Mouse (Mus musculus): ENCODE results near the gene 1700015F17Rik.

1700015F17Rik gene

GRCm38 (mm10) chr5:5423723-5424171 is 55.2 kb downstream of the 1700015F17Rik start:
- DNase-seq (ENCODE audit: low spot score), result no peak

DNA sequence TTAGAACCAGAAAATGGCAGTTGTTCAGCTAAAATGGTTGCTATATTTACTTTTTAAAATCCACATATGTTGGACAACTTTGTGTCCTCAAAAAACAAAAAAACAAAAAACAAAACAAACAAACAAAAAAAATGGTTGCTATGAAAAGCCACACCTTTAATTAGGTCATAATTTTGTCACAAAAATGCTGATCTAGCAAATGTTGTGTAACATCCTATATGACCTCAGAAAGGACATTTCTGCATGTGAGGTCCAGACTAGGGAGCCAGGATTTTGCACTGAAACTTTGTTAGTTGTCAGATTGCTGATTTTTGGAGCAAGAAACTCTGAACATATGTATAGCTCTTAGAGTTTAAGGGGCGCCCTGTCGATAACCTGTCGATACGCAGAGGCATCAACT is 55.9 kb downstream of the 1700015F17Rik start:
- DNase-seq (ENCODE audit: low spot score), result no peak

GRCm38 (mm10) chr5:5421439-5421838 is 57.5 kb downstream of the 1700015F17Rik start:
- DNase-seq (ENCODE audit: low spot score), result no peak

DNA sequence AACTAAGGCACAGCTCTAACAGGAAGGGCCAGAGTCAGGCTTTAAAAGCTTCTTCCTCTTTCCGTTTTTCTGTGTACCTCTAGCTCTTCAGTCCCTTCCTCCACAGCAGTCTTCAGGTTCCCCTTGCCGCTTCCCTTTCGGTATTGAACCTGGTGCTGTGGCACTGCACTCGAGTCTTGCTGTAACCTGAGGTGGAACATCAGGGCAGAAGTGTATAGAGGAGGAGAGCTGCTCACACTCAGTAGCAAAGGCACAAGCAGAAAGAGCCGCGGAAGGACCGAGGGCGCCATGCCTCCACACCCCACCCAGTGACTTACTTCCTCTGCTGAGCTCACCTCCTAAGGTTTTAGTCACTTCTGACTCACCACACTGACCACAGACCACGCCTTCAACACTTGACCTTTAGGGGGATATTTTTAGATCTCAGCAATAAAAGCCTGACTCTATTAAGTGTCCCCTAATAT is 58.9 kb downstream of the 1700015F17Rik start, which contains the start of gene Cdk14:
TSS of gene Cdk14 (minus strand) at position 321 of the 464 bp plus-strand sequence.
- DNase-seq (ENCODE audit: low spot score), result no peak

GRCm38 (mm10) chr5:5419253-5419652 is 59.7 kb downstream of the 1700015F17Rik start:
- DNase-seq (ENCODE audit: low spot score), result no peak

GRCm38 (mm10) chr5:5414835-5415234 is 64.1 kb downstream of the 1700015F17Rik start:
- DNase-seq (ENCODE audit: low spot score), result no peak

DNA sequence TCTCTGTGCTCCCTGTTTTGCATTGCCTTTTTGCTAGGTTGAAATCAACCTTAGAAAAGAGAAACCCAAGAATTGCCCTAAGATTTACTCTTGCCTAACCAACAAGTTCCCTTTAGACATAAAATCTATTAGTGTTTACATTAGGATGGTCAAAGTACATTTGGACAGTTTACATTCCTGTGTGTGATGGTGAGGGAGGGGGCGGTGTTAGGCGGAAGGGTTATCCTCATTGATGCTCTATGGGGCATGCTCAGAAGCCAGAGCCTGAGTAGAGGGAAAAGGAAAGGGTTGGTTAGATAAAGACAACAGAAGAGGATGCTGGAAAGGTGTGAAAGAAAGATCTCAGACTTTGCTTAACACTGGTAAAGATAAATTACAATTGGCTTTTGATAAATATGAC is 67.1 kb downstream of the 1700015F17Rik start:
- no peak for DNase-seq (ENCODE audit: low spot score)

- no peak for DNase-seq (ENCODE audit: low spot score)
Observed at GRCm38 (mm10) chr5:5401986-5402385, 77.0 kb downstream of the 1700015F17Rik start.

DNA sequence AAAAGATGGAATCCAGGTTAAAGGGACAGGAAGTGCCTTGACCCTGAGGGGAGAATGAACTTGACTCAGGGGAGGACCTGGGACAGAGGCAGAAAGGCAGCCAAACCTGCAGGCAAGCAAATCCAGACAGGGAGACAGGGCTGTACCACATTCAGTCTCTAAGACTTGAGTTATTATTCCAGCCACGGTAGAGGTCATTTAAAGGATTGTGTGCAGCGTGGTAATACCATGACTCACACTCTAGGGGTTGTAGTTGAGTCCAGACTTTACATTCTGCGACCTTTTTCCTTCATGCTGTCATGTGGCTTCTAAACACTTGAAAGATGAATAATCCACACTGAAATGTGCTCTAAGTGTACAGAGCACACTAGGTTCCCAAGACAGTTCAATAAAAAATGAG is 86.2 kb downstream of the 1700015F17Rik start:
- no peak for DNase-seq (ENCODE audit: low spot score)

All from urinary bladder, postnatal 10 days (tissue).